Mouse (Mus musculus) CD8-positive naive resting alpha-beta T cell, adult 2 months (primary cell): ENCODE data around the gene Sema6d.

Experiments
- DNase-seq, 2 experiments: peaks; one replicate each; pipeline ENCODE4 v3.0.0; 2022; ENCODE audit warnings: low read depth in 2 of 2, low spot score in 2 of 2

Sema6d gene

DNA sequence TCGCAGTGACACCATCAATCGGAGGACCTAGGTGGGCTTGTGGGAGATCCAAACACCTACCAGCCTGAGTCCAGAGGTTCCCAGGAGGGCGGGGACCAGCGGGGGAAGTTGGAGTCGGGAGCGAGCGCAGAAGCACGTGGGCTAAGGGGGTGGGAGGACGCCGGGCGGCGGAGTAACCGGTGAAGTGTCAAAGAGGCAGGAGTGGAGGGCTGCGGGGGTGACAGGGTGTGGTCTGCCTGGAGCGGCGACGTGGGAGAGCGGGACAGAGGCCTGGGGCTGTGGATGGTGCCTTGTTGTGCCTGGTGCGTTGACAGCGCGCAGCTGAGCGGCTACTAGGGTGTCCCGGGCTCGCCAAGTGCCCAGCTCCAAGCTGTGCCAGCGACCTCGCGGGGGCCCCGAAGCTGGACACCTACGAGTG, at the start of gene Sema6d:
Gene Sema6d, plus strand, starts transcription at position 157 of the 418 bp plus-strand sequence.
- DNase-seq, result no peak

DNA sequence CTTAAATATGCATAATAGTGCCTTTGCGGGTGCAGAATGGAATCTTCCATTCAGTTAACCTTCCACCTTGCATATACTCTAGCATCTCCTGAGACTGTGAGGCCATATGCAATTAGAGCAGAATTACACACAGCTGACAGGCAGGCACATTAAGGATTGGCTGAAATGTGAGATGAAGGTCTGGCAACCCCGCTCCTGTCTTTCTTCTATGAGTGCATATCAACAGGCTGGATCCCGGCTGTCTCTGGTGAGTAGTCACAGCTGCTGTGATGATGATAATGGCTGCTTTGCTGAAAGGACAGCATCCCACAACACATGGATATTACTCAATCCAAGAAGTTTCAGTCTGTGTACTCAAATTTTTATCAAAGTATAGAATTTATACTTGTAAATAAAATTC, 29.9 kb upstream of the Sema6d start:
- no peak for DNase-seq

DNA sequence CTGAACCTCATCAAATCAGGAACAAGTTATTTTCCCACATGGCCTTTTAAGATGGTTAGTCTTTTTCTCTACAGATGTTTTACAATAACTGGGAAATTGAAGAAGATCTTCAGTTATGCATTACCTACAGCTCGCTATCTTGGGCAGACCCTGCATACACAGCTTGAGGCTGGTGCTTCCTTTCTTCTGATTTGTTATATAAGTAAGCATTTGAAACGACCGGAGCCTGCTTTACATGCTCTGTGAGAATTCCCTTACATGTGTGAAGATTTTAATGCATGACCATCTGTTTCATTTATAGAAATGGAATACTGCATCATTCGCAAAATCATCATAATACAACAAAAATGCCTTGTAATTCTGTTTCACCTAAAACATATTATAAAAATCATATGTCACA, 21.4 kb upstream of the Sema6d start:
- DNase-seq, result no peak

DNA sequence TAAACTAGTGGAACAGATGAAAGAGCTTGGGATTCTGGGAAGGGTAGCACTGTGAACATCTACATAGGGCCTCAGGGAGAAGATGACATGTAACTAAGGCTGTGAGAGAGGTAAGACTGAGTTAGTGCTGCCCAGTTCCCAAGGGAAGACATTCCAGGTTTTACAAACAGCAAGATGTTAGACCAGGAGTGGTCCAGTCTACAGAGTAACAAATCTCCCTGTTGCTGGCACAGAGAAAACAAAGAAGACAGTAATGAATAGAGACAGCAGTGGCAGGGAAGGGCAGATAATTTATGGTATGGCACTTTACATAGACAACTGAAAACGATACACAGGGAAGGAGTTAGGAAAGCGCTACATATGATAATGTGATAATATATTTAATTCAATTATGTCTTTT, 19.1 kb upstream of the Sema6d start:
- no peak for DNase-seq

DNA sequence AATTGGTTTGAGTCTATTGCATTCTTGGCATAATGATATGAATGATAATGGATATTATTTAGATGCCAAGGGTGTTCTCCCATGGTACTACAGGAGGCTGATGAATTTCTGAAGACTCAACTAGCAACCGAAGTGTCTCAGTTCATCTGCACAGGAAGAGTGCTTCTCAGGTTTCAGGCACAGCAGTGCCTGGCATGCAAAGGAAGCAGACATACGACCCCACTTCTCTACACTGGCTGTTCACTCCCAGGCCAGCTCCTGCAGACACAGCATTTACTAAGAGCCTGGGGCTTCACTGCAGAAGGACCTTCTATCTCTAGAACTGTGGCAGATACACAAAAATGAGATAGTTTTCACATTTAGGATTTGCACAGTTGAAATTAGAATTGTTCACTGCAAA, 18.4 kb upstream of the Sema6d start:
- no peak for DNase-seq

DNA sequence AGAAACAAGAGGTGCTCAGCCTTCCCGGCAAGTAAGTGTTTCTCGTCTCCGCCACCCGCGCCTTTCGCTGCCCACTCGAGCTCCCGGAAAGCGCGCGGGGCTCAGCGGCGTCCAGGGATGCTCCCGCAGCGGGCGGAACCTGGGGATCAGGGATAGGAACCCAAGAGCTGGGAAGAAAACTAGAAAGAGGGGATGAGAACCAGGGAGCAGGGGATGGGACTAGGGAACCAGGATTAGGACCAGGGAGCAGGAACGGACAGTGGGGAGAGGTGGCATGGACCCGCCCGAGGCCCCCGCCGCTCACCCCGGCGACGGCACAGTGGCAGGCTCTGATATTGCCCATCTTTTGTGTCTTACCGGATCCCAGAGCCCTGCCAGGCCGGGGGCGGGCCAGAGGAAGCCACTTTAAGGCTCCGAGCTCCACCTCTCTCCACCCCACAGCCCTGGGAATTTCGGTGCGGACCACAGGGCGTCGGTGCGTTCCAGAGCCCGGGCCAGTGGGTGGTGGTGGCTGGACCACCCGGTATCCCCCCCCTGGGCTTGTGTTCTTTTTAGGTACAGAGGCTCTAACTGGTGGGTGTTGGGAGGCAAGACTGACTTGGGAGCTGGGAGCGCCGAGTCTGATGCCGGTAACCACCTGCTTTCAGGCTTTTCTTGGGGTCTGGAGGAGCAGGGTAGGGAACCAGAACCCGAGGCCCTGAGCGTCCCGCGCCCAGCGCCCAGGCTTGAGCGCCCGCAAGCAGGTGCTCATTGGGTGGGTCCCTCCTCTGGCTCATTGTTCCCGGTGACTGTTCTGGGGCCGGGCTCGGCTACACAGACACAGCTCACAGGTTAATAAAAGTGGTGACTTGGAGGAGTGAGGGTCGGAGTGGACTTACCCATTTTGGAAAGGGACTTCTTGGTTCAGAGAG, 717 bp downstream of the Sema6d start:
- DNase-seq, result no peak

DNA sequence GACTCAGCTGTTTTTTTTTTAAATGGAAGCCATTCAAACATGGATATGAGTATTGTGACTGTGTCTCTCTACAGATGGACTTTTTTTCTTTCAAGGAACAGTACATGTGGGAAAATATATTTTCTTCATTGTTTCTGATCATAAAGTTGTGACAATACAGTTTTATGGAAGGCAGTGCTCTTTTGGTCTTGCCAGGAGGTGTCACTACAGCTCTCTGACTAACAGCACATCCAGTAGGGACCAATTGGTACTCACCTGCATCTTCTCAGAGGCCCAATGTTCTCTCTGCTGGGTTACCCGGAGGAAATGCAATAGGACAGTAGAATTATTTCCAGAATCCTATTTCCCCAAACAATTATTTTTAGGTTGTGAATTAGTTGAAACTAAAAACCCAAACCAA, 9.9 kb downstream of the Sema6d start:
- DNase-seq, result no peak

DNA sequence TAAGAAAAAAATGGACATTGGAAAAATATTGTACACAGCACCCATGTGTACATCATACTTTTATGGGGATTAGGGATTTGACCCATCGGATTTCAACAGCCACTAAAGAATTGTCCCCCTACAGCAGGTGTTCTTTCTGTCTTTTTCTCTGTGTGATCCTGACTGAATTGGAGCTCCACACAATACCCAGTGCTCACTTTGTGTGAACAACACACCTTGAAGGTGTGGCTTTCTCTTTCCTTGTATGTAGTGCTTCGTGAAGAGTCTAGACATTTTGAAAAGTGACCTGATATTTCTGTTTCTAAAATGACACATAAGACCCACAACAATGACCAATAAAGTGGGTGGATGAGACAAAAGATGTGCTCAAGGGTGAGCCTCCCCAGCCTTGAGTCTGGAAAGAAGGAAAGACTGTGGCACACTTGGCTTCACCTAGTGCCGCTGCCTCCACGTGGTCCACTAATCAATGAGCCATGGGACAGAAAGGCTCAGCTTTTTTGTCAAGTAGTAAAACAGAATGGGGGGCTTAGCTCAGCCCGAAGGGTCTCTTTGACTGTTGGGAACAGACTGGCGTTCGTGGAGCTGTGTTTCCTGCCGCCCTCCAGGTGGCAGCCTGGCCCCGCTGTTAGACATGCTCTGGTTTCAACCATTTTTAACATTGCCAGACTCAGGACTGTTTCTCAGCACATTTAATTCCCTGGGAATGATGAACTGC, 10.9 kb downstream of the Sema6d start:
- DNase-seq, result no peak

DNA sequence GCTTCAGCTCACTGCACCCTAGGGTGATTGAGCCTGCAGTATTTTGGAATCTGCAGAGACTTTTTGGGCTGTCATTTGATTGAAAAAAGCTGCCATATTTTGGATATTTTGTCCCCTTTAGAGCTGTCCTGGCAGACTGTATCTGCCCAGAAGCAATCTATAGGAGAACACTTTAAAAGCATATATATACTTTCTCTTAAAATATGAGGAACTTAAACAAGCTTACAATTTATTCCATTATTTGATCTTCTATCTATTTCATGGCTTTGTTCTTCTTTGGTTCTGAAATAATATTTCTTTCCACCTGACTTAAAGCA, 11.4 kb downstream of the Sema6d start:
- no peak for DNase-seq

DNA sequence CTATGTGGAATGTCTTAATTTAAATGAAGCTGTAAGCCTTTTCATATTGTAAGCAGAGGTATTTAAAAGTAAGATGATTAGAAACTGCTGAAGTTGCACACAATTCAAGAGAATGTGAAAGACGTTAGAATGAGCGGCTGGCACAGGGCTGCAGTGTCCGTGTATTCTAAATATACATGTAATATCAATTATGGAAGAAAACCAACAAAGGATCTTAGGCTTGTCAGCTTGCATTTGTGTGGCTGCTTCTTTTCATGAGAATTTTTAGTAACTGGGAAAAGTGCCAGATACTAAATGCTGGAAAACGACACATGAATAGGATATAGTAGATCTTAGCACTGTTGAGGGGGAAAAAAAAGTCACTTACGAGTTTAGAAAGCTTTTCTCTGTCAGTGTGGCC, 11.8 kb downstream of the Sema6d start:
- no peak for DNase-seq

DNA sequence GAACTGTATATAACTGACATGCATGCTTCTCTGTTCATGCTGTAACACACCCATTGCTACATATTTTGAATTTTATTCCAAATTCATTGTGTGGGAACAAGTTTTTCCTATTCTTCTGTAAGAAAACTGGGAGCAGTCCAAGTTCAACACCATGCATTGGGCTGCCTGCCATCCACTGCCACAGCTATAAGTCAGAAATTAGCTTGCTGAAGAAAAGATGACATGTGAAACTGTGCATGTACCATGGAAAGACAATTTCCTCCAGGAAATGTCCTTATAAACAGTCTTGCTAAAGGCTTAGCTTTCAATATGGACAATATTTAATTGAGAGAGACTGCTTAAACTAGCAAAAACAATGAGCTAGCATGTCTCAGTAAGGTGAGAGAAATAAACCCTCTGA, 13.5 kb downstream of the Sema6d start:
- DNase-seq, result no peak

DNA sequence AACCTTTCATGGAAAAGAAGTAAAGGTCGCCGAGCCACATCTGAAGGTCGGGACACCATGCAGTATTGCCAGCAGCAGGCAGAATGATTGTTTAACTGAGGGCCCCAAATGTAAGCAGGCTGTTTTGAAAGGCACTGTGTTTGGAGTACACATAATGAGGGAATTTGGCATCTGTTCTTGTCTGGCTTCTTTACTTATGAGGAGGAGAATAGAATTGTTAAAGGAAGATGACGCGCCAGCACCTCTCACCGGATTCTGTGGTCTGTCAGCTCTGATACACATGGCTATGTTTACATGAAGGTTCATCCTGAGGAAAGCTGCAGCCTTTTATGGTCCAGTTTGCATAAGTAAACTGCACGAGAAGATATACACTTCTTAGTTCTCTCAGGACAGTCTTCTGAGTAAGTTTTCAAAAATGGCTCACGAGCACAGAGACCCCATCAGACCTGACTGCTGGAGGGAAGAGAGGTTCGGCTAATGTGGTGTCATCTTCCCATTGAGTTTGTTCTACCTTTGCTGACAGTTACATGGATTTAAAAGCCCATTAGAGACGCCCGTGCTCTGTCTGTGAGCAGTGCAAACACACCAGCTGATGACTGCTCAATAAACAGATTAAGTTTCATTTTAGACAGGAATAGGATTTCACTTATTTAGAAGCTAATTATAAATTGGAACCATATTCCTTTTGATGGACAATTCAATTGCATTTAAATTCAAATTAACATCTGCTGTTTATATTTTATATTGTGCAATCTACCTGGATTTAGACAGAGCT, 28.9 kb downstream of the Sema6d start:
- DNase-seq, result no peak

DNA sequence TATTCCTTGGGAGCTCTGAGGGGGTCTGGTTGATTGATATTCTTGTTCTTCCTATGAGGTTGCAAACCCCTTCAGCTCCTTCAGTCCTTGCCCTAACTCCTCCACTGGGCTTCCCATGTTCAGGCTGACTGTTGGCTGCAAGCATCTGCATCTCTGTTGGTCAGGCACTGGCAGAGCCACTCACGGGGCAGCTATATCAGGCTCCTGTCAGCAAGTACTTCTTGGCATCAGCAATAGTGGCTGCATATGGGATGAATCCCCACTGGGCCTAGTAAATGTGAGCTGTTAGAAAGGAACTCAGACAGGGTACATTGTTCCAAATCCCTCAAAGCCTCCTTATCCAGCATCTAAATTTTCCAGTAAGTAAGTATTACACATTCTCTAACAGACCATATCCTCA, 30.6 kb downstream of the Sema6d start:
- DNase-seq, result no peak

DNA sequence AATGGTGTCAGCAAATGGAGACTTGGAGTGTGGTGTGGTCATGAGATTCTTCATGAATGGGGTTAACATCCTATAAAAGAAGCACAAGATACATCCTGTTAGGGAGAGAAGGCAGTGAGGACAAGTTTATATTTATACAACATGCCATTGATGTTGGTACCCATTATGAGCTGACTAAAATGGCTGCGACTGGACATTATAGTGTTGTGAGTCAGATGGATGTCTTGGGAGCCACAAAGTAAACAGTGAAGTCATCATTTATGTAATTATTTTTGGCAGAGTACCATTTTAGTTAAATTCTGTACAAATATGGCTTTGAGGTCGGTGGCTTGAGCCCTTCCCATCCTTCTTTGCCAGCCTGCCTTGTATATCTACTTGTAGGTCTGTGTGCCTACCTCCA, 31.8 kb downstream of the Sema6d start:
- DNase-seq, result no peak

DNA sequence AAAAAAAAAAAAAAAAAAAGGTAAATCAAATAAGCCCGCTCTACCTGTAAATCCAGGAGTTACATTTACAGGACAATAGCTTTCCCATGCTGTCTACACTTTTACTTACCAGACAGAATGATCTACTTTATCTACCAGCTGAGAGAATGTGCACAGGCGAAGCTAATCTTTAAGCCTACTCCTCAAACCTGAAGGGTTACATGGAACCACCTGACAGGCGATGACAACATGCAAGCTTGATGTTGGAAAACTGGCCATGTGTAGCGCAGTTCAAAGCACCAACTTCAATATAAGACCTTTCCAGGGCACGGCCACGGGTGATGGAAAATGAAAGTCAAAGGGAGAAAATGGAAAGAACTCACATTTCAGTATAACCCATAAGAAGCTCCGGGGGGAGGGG, 35.7 kb downstream of the Sema6d start:
- no peak for DNase-seq

DNA sequence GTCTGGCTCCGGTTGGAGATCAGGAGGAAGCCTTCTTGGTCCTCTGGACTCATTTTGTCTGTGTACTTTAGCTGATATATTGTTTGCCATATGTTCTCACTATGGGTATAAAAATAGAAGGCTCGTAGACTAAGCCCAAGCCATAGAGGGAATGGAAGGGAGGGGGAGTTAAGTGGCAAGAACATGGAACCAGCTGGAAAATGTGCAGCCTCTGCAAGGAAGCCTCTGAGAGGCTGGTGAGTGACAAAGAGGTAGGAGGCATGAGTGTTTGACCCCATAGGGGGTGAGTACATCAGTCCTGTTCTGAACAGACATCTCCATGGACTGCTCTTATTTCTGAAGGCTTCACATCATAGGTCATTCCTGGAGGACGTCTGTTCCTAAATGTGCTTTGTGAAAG, 37.1 kb downstream of the Sema6d start:
- DNase-seq, result no peak

DNA sequence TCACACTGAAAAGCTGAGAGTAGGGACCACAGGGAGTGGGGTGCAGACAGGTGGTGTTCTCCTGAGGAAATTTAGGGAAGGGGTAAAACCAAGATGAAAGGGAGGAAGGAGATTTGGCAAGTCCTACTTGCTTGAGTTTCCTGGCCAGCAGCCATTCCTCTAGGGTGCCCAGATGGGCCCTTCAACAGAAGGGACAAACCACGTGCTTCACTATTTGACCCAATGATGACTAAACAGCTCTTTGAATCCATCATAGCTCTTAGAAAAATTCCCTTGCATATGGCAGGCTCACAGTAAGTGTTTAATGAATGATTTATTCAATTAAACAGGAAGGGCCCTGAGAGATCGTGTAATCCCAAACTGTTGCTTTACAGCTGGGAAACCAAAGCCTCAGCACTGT, 41.1 kb downstream of the Sema6d start:
- no peak for DNase-seq

DNA sequence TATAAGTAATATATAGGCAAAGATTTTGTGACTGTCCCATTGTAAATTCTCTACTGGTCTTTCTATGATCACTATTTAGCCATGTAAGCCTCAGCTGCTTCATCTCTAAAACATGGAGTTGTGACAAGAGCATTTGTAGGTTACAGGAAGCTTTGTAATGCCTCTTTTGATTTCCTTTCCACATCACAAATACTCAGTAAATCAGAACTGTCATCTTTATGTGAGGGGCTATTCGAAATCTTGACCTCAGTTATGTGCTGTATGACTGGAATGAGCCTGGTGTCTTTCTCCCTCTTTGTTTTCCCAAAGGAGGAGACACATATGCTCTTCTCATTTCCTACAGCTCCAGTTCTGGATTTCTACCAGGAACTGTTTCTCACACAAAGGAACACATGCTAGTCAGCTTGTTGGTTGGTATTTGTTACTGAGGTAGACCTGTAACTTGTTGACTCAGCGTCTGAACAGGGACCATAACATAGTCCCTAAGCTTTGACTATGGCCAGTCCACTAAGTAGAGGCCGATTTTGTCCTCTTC, 51.8 kb downstream of the Sema6d start:
- no peak for DNase-seq

DNA sequence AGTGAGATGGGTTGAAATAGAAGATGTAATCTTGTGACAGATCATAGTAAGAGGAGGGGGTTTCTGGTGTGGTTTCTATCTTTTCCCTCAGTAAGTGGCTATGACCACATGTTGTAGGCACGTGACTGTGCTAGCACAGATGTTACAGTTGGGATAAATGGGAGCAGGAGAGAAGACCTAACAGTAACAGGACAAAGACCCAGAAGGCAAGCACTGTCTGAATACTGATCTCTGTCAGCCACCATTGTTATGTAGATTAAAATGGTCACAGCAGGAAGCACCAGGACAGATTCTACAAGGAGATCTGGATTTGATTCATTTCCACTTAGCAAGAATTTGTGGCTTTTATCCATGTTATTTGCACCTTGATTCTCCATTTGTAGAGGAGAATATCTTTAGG, 55.8 kb downstream of the Sema6d start:
- no peak for DNase-seq

DNA sequence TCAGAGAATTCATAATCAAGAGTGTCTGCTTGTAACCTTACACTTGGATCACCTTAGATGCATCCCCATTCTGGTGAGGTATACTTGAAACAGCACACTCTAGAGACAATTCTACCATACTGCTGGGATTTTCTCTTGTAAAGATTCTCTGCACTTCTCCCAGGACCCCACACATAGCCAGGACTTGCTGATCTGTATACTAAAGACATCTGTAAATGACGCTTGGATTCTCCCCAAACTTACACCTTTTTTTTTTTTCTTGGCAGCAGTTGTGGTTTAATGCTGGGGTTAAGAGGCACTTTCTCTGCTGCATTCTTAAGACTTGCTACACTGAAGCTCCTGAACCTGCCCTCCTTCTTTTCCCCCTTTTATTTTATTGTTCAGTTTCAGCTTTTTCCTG, 68.4 kb downstream of the Sema6d start:
- DNase-seq, result no peak

DNA sequence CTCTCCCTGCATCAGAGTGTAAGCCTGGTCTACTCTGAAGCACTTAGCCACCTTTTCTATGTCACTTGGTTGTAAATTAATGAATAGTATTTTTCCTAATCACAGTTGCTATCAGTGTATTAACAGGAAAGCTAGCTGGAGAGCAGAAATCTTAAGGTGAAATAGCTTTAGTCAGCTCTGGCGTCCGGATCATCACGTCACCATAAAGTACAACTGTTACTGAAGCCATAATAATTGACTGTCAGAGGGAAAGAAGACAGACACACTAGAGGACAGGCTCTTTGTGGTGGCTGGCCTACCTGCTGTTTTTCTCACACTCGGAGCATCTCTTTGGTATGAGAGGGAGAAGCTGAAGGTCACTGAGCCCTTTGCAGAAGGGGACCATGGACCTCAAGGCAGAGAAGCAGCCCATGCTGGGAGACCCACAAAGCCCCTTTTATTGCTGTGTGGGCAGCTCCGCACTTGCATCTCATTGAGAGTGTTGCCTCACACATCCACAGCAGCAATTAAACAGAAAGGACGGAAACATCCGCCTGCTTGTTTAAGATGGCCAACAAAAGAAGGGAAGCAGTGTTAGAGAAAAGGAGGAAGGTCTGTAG, 72.3 kb downstream of the Sema6d start:
- DNase-seq, result no peak
